Mouse (Mus musculus) embryonic fibroblast, embryonic 13.5 days (primary cell): ENCODE measurements around the gene Cyp11a1. TPM values are rescaled to one million over a fixed set of nuclear protein-coding genes. Genes with fewer than 3 reads are reported as not detected.

ENCODE experiments used
- H3K27ac ChIP-seq: 2 replicates; pipeline ENCODE4 v1.5.1; 2012; ENCODE audit warnings: low read length, control low read depth, inconsistent platforms; ENCODE audit not compliant: insufficient read depth
- H3K4me1 ChIP-seq: 2 replicates; pipeline ENCODE4 v1.6.1; 2011; ENCODE audit warnings: low read length; ENCODE audit not compliant: control insufficient read depth, insufficient read depth
- H3K4me3 ChIP-seq: 2 replicates; pipeline ENCODE4 v1.5.1; 2011; ENCODE audit warnings: mild to moderate bottlenecking, control low read depth, low read length; ENCODE audit not compliant: insufficient read depth
- CTCF ChIP-seq: IDR thresholded peaks from 2 replicates; pipeline ENCODE4 v1.5.1; 2011; ENCODE audit warnings: mild to moderate bottlenecking, control low read depth, low read length, moderate library complexity, borderline replicate concordance; ENCODE audit not compliant: insufficient read depth
- POLR2A ChIP-seq: IDR thresholded peaks from 2 replicates; pipeline ENCODE4 v1.6.1; 2011; ENCODE audit warnings: low read depth, mild to moderate bottlenecking, control low read depth, low read length, moderate library complexity
- polyA plus RNA-seq: library from polyadenylated mRNA; stranded (reverse); fragments of >200 nt; gene quantifications from 2 replicates; pipeline ENCODE4 v1.2.4, GENCODE M21; 2011; ENCODE audit warnings: low read depth; ENCODE audit not compliant: missing spikeins, insufficient read length

Gene Cyp11a1
- polyA plus RNA-seq, 1 experiment = 0.74 TPM

DNA sequence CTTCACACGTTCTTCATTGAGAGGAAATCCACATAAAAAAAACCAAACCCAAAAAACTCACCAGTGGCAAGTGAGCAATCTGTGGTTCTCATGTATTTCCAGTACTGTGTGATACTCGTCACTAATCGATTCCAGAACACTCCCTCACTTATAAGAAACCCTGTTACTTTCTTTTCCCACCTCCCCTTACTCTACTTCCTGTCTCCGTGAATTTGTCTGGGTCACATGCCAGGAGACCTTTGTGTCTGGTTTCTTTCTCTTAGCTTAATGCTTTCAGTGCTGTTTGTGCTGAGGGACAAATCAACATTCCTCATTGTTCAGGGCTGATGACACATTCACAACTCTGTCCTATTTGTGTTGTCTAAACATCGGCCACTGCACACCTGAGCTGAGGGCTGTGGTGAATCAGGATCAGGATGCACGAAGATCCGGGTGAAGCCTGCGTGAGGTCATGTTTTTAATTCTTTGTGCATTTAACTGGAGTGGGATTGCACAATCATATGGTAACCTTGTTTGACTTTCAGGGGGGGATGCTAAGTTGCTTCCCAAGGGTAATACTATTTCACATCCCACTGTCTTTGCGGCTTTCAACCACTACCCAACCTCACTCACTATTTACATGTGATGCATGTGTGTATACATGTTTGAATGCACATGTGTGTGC is 33.3 kb upstream of the Cyp11a1 start:
- Histone ChIP-seq H3K27ac (peak overlapping the region; percentile 77), H3K4me3 (no peak overlapping the region), H3K4me1 (peaks cover 9% of the 10 kb centered on the region)
- TF ChIP-seq POLR2A (no peak), CTCF (no peak)

- no peak overlapping the region for H3K4me3 ChIP-seq
- TF ChIP-seq POLR2A (no peak), CTCF (no peak)
- H3K27ac ChIP-seq = peak overlapping the region; percentile 77
- peaks cover 9% of the 10 kb centered on the region for H3K4me1 ChIP-seq
Measured at GRCm38 (mm10) chr9:57973440-57974066, 32.7 kb upstream of the Cyp11a1 start.

DNA sequence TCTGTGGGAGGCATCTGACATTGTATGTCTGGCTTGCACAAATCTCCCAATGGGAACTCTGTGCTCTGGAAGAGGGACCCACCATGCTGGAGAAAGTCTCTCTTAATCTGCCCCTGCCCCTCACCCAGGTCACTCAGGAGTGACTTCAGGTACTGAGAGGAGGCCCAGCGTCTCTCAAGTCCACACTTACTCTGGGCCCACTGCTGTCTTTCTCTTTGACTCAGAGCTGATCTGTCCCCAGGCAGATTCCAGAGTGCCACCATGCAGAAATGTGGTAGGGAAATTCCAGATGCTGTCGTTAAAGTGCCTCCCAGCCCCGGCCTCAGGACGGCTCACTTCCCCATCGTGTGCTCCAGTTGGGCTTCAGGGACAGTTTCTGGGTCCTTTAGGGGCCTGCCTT is 32.0 kb upstream of the Cyp11a1 start:
- no peak overlapping the region for H3K27ac ChIP-seq
- TF ChIP-seq CTCF = no peak
- no peak for TF ChIP-seq POLR2A
- peaks cover 9% of the 10 kb centered on the region for H3K4me1 ChIP-seq
- no peak overlapping the region for H3K4me3 ChIP-seq

GRCm38 (mm10) chr9:57975200-57975821 is 30.9 kb upstream of the Cyp11a1 start:
- TF ChIP-seq POLR2A = no peak
- TF ChIP-seq CTCF = no peak
- H3K27ac ChIP-seq = no peak overlapping the region
- no peak overlapping the region for H3K4me3 ChIP-seq
- peaks cover 9% of the 10 kb centered on the region for H3K4me1 ChIP-seq

- no peak overlapping the region for H3K27ac ChIP-seq
- no peak overlapping the region for H3K4me3 ChIP-seq
- H3K4me1 ChIP-seq = peaks cover 7% of the 10 kb centered on the region
- TF ChIP-seq POLR2A (no peak), CTCF (no peak)
Measured at GRCm38 (mm10) chr9:57978025-57978424, 28.2 kb upstream of the Cyp11a1 start.

GRCm38 (mm10) chr9:57978858-57979257 is 27.4 kb upstream of the Cyp11a1 start:
- no peak overlapping the region for H3K4me3 ChIP-seq
- H3K4me1 ChIP-seq = no peaks in the 10 kb centered on the region
- TF ChIP-seq POLR2A = no peak
- TF ChIP-seq CTCF = no peak
- H3K27ac ChIP-seq = no peak overlapping the region

DNA sequence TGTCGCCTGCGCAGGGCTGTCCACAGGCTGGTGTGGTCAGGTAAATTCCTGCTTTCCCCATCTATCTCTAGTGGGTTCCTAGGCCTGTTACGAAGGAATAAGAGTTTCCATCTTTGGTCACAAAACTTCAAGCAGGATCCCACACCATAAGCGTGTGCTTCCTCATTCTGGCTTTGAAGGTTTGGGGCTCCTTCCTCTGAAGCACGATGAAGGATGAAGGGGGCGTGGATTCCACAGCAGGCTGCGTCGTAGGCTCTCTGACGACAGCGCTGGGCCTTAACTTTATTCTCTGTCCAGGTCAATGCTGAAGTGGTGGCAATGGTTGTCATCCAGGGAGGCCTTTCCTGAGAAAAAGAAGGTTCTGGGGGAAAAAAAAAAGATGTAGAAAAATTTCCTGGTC is 25.6 kb upstream of the Cyp11a1 start:
- no peak for TF ChIP-seq POLR2A
- no peak for TF ChIP-seq CTCF
- no peak overlapping the region for H3K27ac ChIP-seq

GRCm38 (mm10) chr9:57985304-57985703 is 20.9 kb upstream of the Cyp11a1 start:
- TF ChIP-seq POLR2A = no peak
- no peak for TF ChIP-seq CTCF
- no peaks in the 10 kb centered on the region for H3K4me1 ChIP-seq
- no peak overlapping the region for H3K4me3 ChIP-seq
- H3K27ac ChIP-seq = no peak overlapping the region

More for the DNA sequence above, 25.6 kb upstream of the Cyp11a1 start:
- H3K4me3 ChIP-seq = no peak overlapping the region
- H3K4me1 ChIP-seq = no peaks in the 10 kb centered on the region

GRCm38 (mm10) chr9:57986293-57986692 is 19.9 kb upstream of the Cyp11a1 start:
- Histone ChIP-seq H3K27ac (no peak overlapping the region), H3K4me1 (no peaks in the 10 kb centered on the region), H3K4me3 (no peak overlapping the region)
- TF ChIP-seq POLR2A (no peak), CTCF (no peak)

GRCm38 (mm10) chr9:57988098-57988497 is 18.1 kb upstream of the Cyp11a1 start:
- Histone ChIP-seq H3K27ac (no peak overlapping the region), H3K4me1 (no peaks in the 10 kb centered on the region), H3K4me3 (no peak overlapping the region)
- TF ChIP-seq CTCF = no peak
- TF ChIP-seq POLR2A = no peak
